Mouse (Mus musculus) stomach, embryonic 14.5 days (tissue): ENCODE measurements around the gene Gm38394. TPM values are rescaled to one million over a fixed set of nuclear protein-coding genes. Genes with fewer than 3 reads are reported as not detected.

Source experiments
- ATAC-seq: fragments of 200-750 bp; cut with Nextera tagmentation; 2 replicates; pipeline ENCODE4 v1.8.0; 2017; ENCODE audit warnings: low read depth, moderate TSS enrichment; ENCODE audit not compliant: insufficient number of reproducible peaks, insufficient read depth, low FRiP score
- H3K27ac ChIP-seq: fragments of 300-500 bp; sonication (generic); 2 replicates; pipeline ENCODE4 v1.5.1; 2014; ENCODE audit warnings: mild to moderate bottlenecking, low read length, moderate library complexity, mixed read lengths
- H3K27me3 ChIP-seq: fragments of 300-500 bp; sonication (generic); 2 replicates; pipeline ENCODE4 v1.6.1; 2014; ENCODE audit warnings: low read length, control low read depth, mixed read lengths; ENCODE audit not compliant: control insufficient read depth, insufficient read depth
- H3K36me3 ChIP-seq: fragments of 300-500 bp; sonication (generic); 2 replicates; pipeline ENCODE4 v1.6.1; 2014; ENCODE audit warnings: mild to moderate bottlenecking, control low read depth, low read length, moderate library complexity, mixed read lengths; ENCODE audit not compliant: control insufficient read depth, insufficient read depth
- H3K4me1 ChIP-seq: fragments of 300-500 bp; sonication (generic); 2 replicates; pipeline ENCODE4 v1.6.1; 2014; ENCODE audit warnings: low read length, control low read depth, mixed read lengths; ENCODE audit not compliant: control insufficient read depth, insufficient read depth
- H3K4me2 ChIP-seq: fragments of 300-500 bp; sonication (generic); replicated peaks from 2 replicates; pipeline ENCODE4 v1.6.1; 2014; ENCODE audit warnings: low read depth, low read length, control low read depth
- H3K4me3 ChIP-seq: fragments of 300-500 bp; sonication (generic); 2 replicates; pipeline ENCODE4 v1.5.1; 2014; ENCODE audit warnings: low read depth, low read length, control low read depth
- H3K9ac ChIP-seq: fragments of 300-500 bp; sonication (generic); replicated peaks from 2 replicates; pipeline ENCODE4 v1.6.1; 2014; ENCODE audit warnings: low read depth, mild to moderate bottlenecking, control low read depth, low read length, moderate library complexity, mixed read lengths
- H3K9me3 ChIP-seq: fragments of 300-500 bp; sonication (generic); 2 replicates; pipeline ENCODE4 v1.6.1; 2016; ENCODE audit warnings: low read depth, low read length, control low read depth; ENCODE audit not compliant: control insufficient read depth
- WGBS: fragments of 180-500 bp; shearing (Covaris S2); extraction: QIAGEN DNeasy Blood & Tissue Kit; methylation state at CpG from one replicate; pipeline ENCODE4 v1.1.7; 2014; 5-methylcytosine and 5-hydroxymethylcytosine counted together
- polyA plus RNA-seq: library from polyadenylated mRNA; unstranded; fragments of >200 nt; fragmentation: Nextera tagmentation; extraction: Ambion mirVana; gene quantifications from 2 replicates; pipeline ENCODE4 v1.2.1, GENCODE M21; 2014

The Gm38394 gene
- polyA plus RNA-seq, 1 experiment from 2014 or later = 18.2 TPM

DNA sequence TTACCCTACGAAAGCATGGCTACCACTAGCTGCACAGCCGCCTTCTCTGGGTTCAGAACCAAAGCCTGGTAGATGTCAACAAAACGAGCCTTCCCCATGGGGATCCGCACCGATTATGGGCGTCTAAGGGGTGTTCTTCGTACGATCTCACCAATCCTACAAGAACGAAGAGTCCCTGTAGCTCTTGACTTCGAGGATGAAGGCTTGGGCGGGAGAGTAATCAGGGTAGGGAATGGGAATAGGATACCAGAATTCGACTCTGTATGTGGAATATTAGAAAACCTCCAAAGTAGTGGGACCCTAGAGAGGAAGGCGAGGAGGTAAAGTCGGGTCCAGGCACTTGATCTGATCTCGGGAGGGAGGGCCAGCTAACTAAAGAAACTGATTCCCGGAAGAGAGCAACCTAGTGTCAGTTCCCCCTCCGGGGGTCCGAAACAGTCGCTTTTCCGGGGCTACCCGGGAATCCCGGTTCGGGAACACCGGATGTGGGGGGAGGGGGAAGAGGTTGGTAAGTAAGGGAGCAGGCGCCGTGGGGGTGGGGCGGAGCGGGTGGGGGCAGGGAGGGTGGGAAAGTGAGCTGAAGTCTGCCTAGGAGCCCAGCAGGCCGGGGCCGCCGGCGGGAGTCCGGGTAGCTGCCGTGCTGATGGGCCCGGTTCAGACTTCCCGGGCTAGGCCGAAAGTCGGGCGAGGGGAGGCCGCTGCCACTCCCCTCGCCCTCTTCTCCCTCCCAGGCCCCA is 484 bp downstream of the Gm38394 start, which contains the start of gene Zbed6:
TSS of gene Zbed6 (minus strand) at position 420 of the 737 bp plus-strand sequence.
- no peaks in the 10 kb centered on the region for H3K27me3 ChIP-seq

DNA sequence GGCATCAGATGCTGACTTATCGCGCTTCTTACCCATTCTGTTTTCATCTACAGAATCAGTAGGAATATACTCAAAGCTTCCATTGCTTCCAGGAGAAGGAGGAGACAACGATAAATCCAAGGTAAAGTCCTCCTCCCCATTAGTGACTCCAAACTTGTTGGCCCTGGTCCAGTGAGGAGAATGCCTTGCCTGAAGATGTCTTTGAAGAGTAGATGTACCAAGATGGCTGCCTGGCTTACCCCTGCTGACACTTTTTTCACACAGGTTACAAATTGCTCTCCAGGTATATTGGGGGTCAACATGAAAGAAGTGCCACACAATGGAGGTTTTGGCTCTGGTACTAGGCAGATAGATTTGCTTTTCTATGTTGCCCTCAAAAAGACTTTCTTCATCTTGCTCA is 2.2 kb downstream of the Gm38394 start:
- Histone ChIP-seq H3K4me1 (peaks cover 34% of the 10 kb centered on the region), H3K27me3 (no peaks in the 10 kb centered on the region), H3K36me3 (peaks cover 28% of the 10 kb centered on the region), H3K9me3 (no peaks in the 10 kb centered on the region), H3K9ac (no peak overlapping the region), H3K4me3 (no peak overlapping the region), H3K27ac (no peak overlapping the region), H3K4me2 (peak overlapping the region; percentile 85; the same call in 1 of the 2 replicates)
- 84% methylated on average over 3 of the region's 3 CpGs for WGBS
- no peak for ATAC-seq

More for the DNA sequence above, 484 bp downstream of the Gm38394 start, which contains the start of gene Zbed6:
- under 1% methylated on average over 40 of the region's 41 CpGs for WGBS
- Histone ChIP-seq H3K27ac (peak within 1 kb of the TSS; percentile 95), H3K4me3 (peak within 1 kb of the TSS; percentile 85), H3K9ac (peak within 1 kb of the TSS; percentile 87), H3K36me3 (peaks cover 23% of the 10 kb centered on the region; the same call in 1 of the 2 replicates), H3K4me1 (peaks cover 34% of the 10 kb centered on the region), H3K4me2 (peak within 1 kb of the TSS; percentile 85), H3K9me3 (no peaks in the 10 kb centered on the region)
- ATAC-seq = peak; percentile 51; the same call in 1 of the 2 replicates

DNA sequence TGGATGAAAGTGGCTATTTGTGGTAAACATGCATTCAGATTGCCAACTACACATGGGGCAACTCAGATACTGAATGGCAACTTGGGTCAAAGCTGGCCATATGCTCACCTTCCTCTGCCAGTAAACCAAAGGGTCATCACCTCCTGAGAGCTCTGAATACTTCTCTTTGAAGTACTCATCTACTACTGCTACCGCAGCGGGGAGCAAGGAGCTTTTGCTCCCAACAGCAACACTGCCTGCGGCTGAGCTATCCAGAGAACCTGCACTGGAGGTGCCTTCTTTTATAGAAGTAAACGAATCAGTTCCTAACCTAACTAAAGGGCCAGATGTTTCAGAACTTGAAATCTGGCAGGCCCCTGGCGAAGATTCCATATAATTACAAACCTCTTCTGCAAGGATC is 4.3 kb downstream of the Gm38394 start:
- Histone ChIP-seq H3K9ac (no peak overlapping the region), H3K9me3 (no peaks in the 10 kb centered on the region), H3K27me3 (no peaks in the 10 kb centered on the region), H3K4me3 (no peak overlapping the region), H3K4me1 (peaks cover 31% of the 10 kb centered on the region), H3K4me2 (0 out of 2 replicates have a peak overlapping the region, but pooled peaks have one; percentile 11), H3K36me3 (peaks cover 36% of the 10 kb centered on the region), H3K27ac (no peak overlapping the region)
- 44% methylated on average over 5 of the region's 5 CpGs for WGBS
- ATAC-seq = no peak

DNA sequence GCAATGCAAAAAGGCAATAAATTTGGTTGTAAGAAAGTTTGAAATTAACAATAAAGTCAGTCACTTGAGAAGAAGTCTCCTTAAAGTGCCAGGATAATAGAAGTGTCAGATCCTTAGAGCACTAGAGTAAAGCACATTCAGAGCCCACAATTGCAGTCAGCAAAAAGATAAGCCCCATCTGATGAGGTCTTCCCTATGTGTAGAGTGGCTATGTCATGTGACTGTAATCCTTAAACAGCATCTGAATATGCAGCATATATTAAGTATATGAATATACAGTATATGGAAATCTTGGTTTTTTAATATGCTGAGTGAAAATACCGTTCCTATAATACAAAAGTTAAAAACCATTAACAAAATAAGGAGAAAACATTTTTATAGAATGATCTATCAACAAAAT is 8.1 kb downstream of the Gm38394 start:
- Histone ChIP-seq H3K9ac (no peak overlapping the region), H3K9me3 (no peaks in the 10 kb centered on the region), H3K27me3 (no peaks in the 10 kb centered on the region), H3K4me2 (no peak overlapping the region), H3K4me3 (no peak overlapping the region), H3K36me3 (peaks cover 35% of the 10 kb centered on the region), H3K4me1 (peaks cover 12% of the 10 kb centered on the region; the same call in 1 of the 2 replicates), H3K27ac (no peak overlapping the region)
- WGBS = 92% methylated on average over 1 of the region's 1 CpGs
- no peak for ATAC-seq

DNA sequence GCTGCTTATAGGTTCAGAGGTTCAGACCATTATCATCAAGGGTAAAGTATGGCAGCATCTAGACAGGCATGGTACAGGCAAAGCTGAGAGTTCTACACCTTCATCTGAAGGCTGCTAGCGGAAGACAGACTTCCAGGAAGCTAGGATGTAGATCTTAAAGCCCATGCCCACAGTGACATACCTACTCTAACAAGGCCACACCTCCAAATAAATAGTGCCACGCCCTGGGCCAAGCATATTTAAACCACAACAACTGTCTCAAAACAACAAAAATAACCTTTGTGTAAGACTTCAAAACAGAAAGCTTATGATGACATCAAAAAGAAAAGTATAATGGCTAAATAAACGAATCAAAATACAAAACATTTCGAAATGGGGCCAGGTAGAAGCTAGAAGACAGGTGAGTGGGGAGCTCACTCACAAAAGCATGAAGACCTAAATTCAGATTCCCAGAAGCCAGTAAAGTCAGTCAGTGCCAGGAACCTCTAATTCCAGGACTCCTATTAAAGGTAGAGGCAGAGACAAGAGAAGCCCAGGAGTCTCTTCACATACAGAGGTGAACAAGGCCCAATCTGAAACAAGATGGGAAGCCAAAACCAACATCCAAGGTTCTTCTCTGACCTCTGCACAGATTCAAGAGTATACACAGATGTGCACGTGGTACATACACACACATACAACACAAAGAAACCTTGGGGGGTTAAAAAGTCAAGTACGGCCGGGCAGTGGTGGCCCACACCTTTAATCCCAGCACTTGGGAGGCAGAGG is 10.6 kb downstream of the Gm38394 start:
- ATAC-seq = no peak
- no peak overlapping the region for H3K4me2 ChIP-seq
- no peaks in the 10 kb centered on the region for H3K27me3 ChIP-seq
- H3K4me3 ChIP-seq = no peak overlapping the region
- no peak overlapping the region for H3K9ac ChIP-seq
- no peaks in the 10 kb centered on the region for H3K9me3 ChIP-seq
- WGBS = 93% methylated on average over 7 of the region's 7 CpGs
- H3K36me3 ChIP-seq = peaks cover 45% of the 10 kb centered on the region
- no peak overlapping the region for H3K27ac ChIP-seq
- H3K4me1 ChIP-seq = no peaks in the 10 kb centered on the region

DNA sequence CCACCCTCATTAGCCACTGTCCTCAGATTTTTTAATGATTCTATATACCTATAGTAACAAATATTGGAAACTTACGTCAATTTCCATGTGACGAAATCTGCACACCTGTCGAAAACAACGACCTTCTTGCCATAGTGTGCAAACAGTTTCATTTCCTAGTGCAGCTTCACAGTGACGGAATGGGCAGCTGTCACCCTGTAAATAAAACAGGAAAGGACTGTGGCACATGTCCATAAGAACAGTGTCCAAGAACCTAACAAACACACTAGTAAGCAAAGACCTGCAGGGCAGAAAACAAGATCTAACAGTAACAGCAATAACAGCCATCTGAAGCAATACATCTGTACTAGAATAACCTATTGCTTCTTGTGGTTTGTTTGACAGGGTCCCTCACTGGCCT is 15.5 kb downstream of the Gm38394 start:
- Histone ChIP-seq H3K27me3 (no peaks in the 10 kb centered on the region), H3K9ac (no peak overlapping the region), H3K9me3 (no peaks in the 10 kb centered on the region), H3K4me3 (no peak overlapping the region), H3K36me3 (peaks cover 72% of the 10 kb centered on the region), H3K27ac (no peak overlapping the region), H3K4me1 (no peaks in the 10 kb centered on the region), H3K4me2 (no peak overlapping the region)
- 92% methylated on average over 5 of the region's 5 CpGs for WGBS
- ATAC-seq = no peak

DNA sequence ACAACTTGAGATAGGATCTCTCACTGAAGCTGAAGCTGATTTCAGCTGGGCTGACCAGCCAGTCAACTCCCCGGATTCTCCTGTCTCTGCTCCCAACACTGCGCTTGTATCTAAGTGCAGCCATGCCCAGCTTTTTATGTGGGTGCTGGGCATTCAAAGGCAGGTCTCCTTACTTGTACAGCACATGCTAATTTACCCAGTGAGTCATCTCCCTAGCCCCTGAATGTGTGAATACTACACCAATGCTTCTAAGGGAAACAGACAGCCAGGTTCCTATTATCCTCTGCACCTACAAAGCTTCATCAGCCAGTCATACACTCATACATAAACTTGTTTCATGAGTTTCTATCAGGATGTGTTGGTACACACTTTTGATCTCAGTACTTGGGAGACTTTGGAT is 20.0 kb downstream of the Gm38394 start:
- WGBS = 92% methylated on average over 2 of the region's 2 CpGs

DNA sequence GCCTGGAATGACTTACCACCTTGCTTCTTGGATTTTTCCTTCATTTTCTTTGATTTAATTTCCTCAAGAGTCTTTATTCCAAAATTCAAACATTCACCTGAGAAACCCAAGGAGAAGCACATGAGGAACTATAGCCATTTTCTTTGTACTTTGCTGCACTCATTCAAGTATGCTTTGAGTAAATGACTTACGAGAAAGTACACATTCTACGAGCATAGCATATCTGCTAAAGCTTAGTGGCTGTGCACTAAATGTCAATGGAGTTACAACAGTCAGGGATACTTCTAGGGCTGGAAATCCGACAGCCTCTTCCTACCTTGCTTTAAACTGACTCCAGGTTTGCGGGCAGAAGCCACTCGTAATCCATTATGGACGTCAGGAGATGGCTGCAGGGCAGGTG is 22.6 kb downstream of the Gm38394 start:
- no peaks in the 10 kb centered on the region for H3K27me3 ChIP-seq
- 88% methylated on average over 6 of the region's 6 CpGs for WGBS
- no peak overlapping the region for H3K4me2 ChIP-seq
- no peak overlapping the region for H3K27ac ChIP-seq
- H3K9me3 ChIP-seq = no peaks in the 10 kb centered on the region
- no peak for ATAC-seq
- H3K36me3 ChIP-seq = peaks cover 95% of the 10 kb centered on the region
- no peak overlapping the region for H3K4me3 ChIP-seq
- no peaks in the 10 kb centered on the region for H3K4me1 ChIP-seq
- no peak overlapping the region for H3K9ac ChIP-seq

More for the DNA sequence above, 20.0 kb downstream of the Gm38394 start:
- Histone ChIP-seq H3K4me2 (no peak overlapping the region), H3K4me1 (no peaks in the 10 kb centered on the region), H3K36me3 (peaks cover 95% of the 10 kb centered on the region), H3K9ac (no peak overlapping the region), H3K9me3 (no peaks in the 10 kb centered on the region), H3K27ac (no peak overlapping the region), H3K27me3 (no peaks in the 10 kb centered on the region), H3K4me3 (no peak overlapping the region)
- ATAC-seq = no peak
